Mouse (Mus musculus) ES-E14 (cell line): ENCODE results near the gene Hsp90b1.

ENCODE experiments used
- CHD2 ChIP-seq: IDR thresholded peaks from 2 replicates; pipeline ENCODE4 v1.6.1; 2014; ENCODE audit warnings: mild to moderate bottlenecking, low read depth, low read length, inconsistent platforms
- HCFC1 ChIP-seq: IDR thresholded peaks from 2 replicates; pipeline ENCODE4 v1.6.1; 2012; ENCODE audit warnings: low read length, inconsistent platforms, borderline replicate concordance; ENCODE audit not compliant: insufficient read depth
- MAFK ChIP-seq: IDR thresholded peaks from 2 replicates; pipeline ENCODE4 v1.6.1; 2014; ENCODE audit warnings: mild to moderate bottlenecking, low read depth, low read length, inconsistent platforms; ENCODE audit not compliant: insufficient read depth
- ZC3H11A ChIP-seq: IDR thresholded peaks from 2 replicates; pipeline ENCODE4 v1.6.1; 2012; ENCODE audit warnings: low read depth, mild to moderate bottlenecking, inconsistent platforms, low read length, borderline replicate concordance
- ZNF384 ChIP-seq: IDR thresholded peaks from 2 replicates; pipeline ENCODE4 v1.6.1; 2012; ENCODE audit warnings: low read depth, low read length, inconsistent platforms

DNA sequence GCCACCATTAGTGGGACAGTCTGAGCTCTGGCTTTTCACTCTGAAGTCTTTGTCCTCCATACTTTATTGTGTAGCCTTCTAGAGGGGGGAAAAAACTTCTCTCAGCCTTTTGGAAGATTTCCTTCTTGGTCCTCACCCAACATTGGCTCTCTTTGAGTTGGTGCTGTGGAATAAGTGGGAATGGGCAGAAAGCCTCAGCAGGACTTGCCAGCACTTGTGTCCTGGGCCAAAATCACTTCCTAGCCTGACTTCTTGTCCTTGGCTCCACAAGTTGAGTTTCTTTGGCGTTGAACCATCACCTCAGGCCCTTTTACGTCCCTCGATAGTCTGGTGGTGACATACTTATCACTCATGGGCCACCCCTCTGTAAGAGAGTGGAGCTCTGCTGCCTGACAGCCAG lies 22.9 kb upstream of the Hsp90b1 start:
- TF ChIP-seq ZNF384 (no peak), ZC3H11A (no peak), CHD2 (no peak), HCFC1 (no peak), MAFK (no peak)
